Mouse (Mus musculus) C2C12 (cell line): ENCODE data around the gene Amz1. TPM values are rescaled to one million over a fixed set of nuclear protein-coding genes. Genes with fewer than 3 reads are reported as not detected.
A peak's percentile ranks its signal among the peaks of the same experiment; 100 is the strongest.

Experiments used
- H3K27me3 ChIP-seq: one replicate; pipeline ENCODE4 v1.6.1; 2011; ENCODE audit not compliant: control insufficient read depth, insufficient read depth, insufficient read length
- H3K36me3 ChIP-seq: one replicate; pipeline ENCODE4 v1.6.1; 2011; ENCODE audit not compliant: control insufficient read depth, insufficient read depth
- H3K4me3 ChIP-seq: one replicate; pipeline ENCODE4 v1.5.1; 2011; ENCODE audit warnings: mild to moderate bottlenecking, control low read depth; ENCODE audit not compliant: poor library complexity, insufficient read depth, severe bottlenecking
- H3K79me2 ChIP-seq: one replicate; pipeline ENCODE4 v1.6.1; 2011; ENCODE audit not compliant: control insufficient read depth, insufficient read depth
- H3K79me3 ChIP-seq: one replicate; pipeline ENCODE4 v1.6.1; 2011; ENCODE audit warnings: low read depth, control low read depth
- H3ac ChIP-seq: one replicate; pipeline ENCODE3; 2011; ENCODE audit warnings: low read depth; ENCODE audit not compliant: control insufficient read depth, insufficient read length
- CEBPB ChIP-seq: IDR thresholded peaks from one replicate; pipeline ENCODE4 v1.6.1; 2011; ENCODE audit warnings: low read depth, mild to moderate bottlenecking, control low read depth, moderate library complexity
- CTCF ChIP-seq: IDR thresholded peaks from one replicate; pipeline ENCODE4 v1.5.1; 2011; ENCODE audit not compliant: control insufficient read depth, insufficient read depth, insufficient read length
- FOSL1 ChIP-seq: IDR thresholded peaks from one replicate; pipeline ENCODE4 v1.8.0; 2011; ENCODE audit warnings: mild to moderate bottlenecking, low read length; ENCODE audit not compliant: poor library complexity, insufficient read depth, severe bottlenecking
- MAX ChIP-seq: IDR thresholded peaks from one replicate; pipeline ENCODE4 v1.6.1; 2011; ENCODE audit warnings: mild to moderate bottlenecking, control low read depth
- MYOD1 ChIP-seq: IDR thresholded peaks from one replicate; pipeline ENCODE4 v1.6.1; 2011; ENCODE audit warnings: low read depth; ENCODE audit not compliant: control insufficient read depth, insufficient read length
- MYOG ChIP-seq: IDR thresholded peaks from one replicate; pipeline ENCODE4 v1.6.1; 2011; ENCODE audit not compliant: control insufficient read depth, insufficient read length; ENCODE audit errors: extremely low read depth
- USF1 ChIP-seq: IDR thresholded peaks from one replicate; pipeline ENCODE4 v1.6.1; 2011; ENCODE audit warnings: low read depth, mild to moderate bottlenecking, control low read depth, moderate library complexity
- polyA plus RNA-seq: library from polyadenylated mRNA; unstranded; fragments of >200 nt; fragmentation: generic; extraction: Trizol; gene quantifications from one replicate; pipeline ENCODE4 v1.2.1, GENCODE M21; 2012; ENCODE audit warnings: missing spikeins

Amz1 gene
- polyA plus RNA-seq, 1 experiment = 0.43 TPM

GRCm38 (mm10) chr5:140741040-140741439, 17.1 kb downstream of the Amz1 start:
- H3K4me3 ChIP-seq = no peak overlapping the region
- H3K36me3 ChIP-seq = no peaks in the 10 kb centered on the region
- H3K27me3 ChIP-seq = peaks cover 16% of the 10 kb centered on the region
- H3K79me2 ChIP-seq = no peaks in the 10 kb centered on the region
- H3K79me3 ChIP-seq = no peaks in the 10 kb centered on the region
- H3ac ChIP-seq = no peak overlapping the region
- TF ChIP-seq CTCF (no peak), FOSL1 (no peak), MYOD1 (no peak), MYOG (no peak), USF1 (no peak), MAX (no peak), CEBPB (no peak)

DNA sequence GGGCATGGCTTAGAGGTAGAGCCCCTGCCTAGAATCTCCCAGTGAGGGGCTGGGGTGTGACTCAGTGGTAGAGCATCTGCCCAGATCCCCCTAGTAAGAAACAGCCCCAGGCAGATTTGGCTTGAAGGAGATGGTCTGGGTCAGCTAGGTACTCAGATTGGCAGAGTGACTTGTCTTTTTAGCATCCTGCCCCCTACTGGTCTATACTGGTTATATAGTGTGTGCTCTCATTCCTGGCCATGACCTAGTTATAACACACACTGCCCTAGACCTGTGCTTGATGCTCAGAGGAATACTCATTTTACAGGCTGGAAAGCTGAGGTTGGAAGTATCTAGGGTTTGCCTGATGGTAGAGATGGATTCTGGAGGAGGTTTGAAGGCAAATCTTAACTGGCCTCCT, 17.9 kb downstream of the Amz1 start:
- no peaks in the 10 kb centered on the region for H3K36me3 ChIP-seq
- no peak overlapping the region for H3K4me3 ChIP-seq
- H3K27me3 ChIP-seq = peaks cover 14% of the 10 kb centered on the region
- TF ChIP-seq USF1 (no peak), FOSL1 (no peak), CTCF (no peak), MYOG (no peak), MYOD1 (no peak), MAX (no peak), CEBPB (no peak)
- no peak overlapping the region for H3ac ChIP-seq
- H3K79me2 ChIP-seq = no peaks in the 10 kb centered on the region
- no peaks in the 10 kb centered on the region for H3K79me3 ChIP-seq

DNA sequence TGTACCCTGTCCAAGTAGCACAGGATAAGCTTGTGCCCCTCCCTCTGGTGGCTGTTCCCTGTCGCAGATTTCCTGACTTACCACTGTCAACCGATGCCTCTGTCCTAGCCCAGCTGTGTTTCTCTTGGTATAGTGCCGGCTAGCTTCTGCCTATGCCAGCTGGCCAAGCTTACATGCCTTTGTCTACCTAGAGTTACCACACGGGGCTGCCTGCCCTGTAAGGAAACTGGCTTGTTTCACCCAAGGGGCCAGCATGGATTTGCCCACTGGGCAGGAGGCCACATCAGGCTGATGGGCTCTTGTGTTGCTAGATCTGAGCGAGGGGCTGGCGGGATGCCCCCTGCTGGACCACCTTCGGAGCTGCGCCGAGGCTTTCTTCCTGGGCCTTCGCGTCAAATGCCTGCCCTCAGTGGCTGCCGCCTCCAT, 19.8 kb downstream of the Amz1 start:
- Histone ChIP-seq H3K79me2 (no peaks in the 10 kb centered on the region), H3K27me3 (peaks cover 7% of the 10 kb centered on the region), H3K36me3 (no peaks in the 10 kb centered on the region), H3K4me3 (no peak overlapping the region), H3K79me3 (no peaks in the 10 kb centered on the region), H3ac (no peak overlapping the region)
- TF ChIP-seq CTCF = no peak
- TF ChIP-seq MAX = no peak
- TF ChIP-seq CEBPB = no peak
- no peak for TF ChIP-seq FOSL1
- TF ChIP-seq MYOG = no peak
- no peak for TF ChIP-seq MYOD1
- no peak for TF ChIP-seq USF1

- Histone ChIP-seq H3K79me2 (no peaks in the 10 kb centered on the region), H3ac (no peak overlapping the region), H3K36me3 (no peaks in the 10 kb centered on the region), H3K4me3 (no peak overlapping the region), H3K27me3 (peaks cover 7% of the 10 kb centered on the region), H3K79me3 (no peaks in the 10 kb centered on the region)
- TF ChIP-seq MYOG (no peak), MAX (no peak)
Measured at GRCm38 (mm10) chr5:140748425-140748824, 24.5 kb downstream of the Amz1 start.

DNA sequence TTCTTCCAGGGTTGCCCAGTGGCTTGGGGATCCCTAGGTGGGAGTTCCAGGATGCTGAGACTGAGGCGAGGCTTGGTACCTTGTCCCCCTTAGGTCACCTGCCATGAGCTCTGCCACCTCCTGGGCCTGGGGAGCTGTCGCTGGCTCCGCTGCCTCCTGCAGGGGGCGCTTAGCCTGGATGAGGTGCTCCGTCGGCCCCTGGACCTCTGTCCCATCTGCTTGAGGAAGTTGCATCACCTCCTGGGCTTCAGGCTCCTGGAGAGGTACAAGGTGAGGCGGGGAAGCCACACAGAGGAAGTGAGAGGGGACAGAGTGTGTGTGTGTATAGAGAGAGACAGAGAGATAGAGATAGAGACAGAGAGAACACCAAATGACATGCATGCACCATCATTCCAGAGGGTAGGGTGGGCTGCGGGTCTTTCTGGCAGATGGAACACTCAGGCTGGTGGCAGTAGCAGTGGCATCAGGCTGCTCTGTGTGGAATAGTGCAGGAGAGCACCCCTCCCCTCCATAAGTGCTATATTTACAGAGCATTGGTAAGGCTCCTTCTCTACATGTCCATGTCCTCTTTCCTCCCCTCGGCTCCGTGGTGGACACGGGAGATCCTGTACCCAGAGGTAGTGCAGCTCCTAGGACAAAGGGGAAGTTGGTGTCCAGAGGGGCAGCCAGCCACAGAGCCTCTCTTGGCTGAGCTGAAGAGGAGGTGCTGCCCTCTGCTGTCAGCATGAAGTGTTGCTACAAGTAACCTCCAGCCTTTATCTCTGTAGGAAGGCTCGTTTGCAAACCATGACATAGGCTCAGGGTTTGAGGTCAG, 25.3 kb downstream of the Amz1 start:
- Histone ChIP-seq H3K79me3 (no peaks in the 10 kb centered on the region), H3K36me3 (no peaks in the 10 kb centered on the region), H3K4me3 (no peak overlapping the region), H3K79me2 (no peaks in the 10 kb centered on the region), H3ac (no peak overlapping the region), H3K27me3 (no peaks in the 10 kb centered on the region)
- TF ChIP-seq CTCF (peak; percentile 92), MYOG (no peak), USF1 (no peak), CEBPB (peak; percentile 56), MAX (no peak)

GRCm38 (mm10) chr5:140750925-140751324, 27.0 kb downstream of the Amz1 start:
- TF ChIP-seq MYOD1 = no peak
- peak; percentile 17 for TF ChIP-seq CTCF
- Histone ChIP-seq H3K4me3 (no peak overlapping the region), H3K79me2 (no peaks in the 10 kb centered on the region)

More at GRCm38 (mm10) chr5:140750925-140751324, 27.0 kb downstream of the Amz1 start:
- Histone ChIP-seq H3ac (no peak overlapping the region), H3K36me3 (no peaks in the 10 kb centered on the region), H3K27me3 (no peaks in the 10 kb centered on the region), H3K79me3 (no peaks in the 10 kb centered on the region)
